Mouse (Mus musculus): ENCODE measurements around the gene Wnk2. TPM values are rescaled to one million over a fixed set of nuclear protein-coding genes. Genes with fewer than 3 reads are reported as not detected.
A peak's percentile ranks its signal among the peaks of the same experiment; 100 is the strongest.

The Wnk2 gene
- polyA plus RNA-seq, 1 experiment from 2014 or later = 19.0 TPM

DNA sequence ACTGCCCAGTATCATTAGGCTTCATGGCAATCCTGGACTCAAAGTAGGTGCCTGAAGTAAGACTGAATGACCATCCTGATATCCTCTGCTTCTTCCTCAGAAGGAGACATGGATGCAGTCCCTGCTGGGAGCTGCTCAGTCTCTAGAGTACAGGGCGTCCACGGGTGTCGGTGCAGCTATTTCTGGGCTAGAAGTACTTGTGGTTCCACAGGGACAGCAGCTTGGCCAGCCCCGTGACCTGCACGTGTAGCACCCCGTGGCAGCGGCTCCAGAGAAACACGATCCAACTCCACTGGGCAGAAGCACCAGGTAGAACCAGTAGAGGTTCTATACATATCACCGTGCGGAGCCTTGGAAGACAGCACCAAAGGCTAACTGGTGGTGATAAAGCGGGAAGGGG, 13.3 kb downstream of the Wnk2 start:
- H3K4me2 ChIP-seq = no peak overlapping the region
- no peak overlapping the region for H3K4me3 ChIP-seq (replicated peaks)
- peaks cover 47% of the 10 kb centered on the region for H3K4me1 ChIP-seq
- no peak overlapping the region for H3K9ac ChIP-seq (replicated peaks)
- H3K9me3 ChIP-seq (replicated peaks) = no peaks in the 10 kb centered on the region
- H3K27me3 ChIP-seq (replicated peaks) = no peaks in the 10 kb centered on the region
- WGBS = 95% methylated on average over 11 of the region's 11 CpGs
- H3K36me3 ChIP-seq = peaks cover 12% of the 10 kb centered on the region
- no peak overlapping the region for H3K27ac ChIP-seq (replicated peaks)
- ATAC-seq (ENCODE audit: low FRiP score) = no peak

GRCm38 (mm10) chr13:49133125-49133524, 14.7 kb downstream of the Wnk2 start:
- Histone ChIP-seq H3K4me1 (peaks cover 60% of the 10 kb centered on the region), H3K27me3 (replicated peaks) (no peaks in the 10 kb centered on the region), H3K4me3 (replicated peaks) (no peak overlapping the region), H3K36me3 (peaks cover 7% of the 10 kb centered on the region; the same call in 1 of the 2 replicates), H3K9ac (replicated peaks) (no peak overlapping the region), H3K9me3 (replicated peaks) (no peaks in the 10 kb centered on the region), H3K4me2 (no peak overlapping the region), H3K27ac (replicated peaks) (no peak overlapping the region)
- WGBS = 68% methylated on average over 4 of the region's 4 CpGs
- ATAC-seq (ENCODE audit: low FRiP score) = no peak

DNA sequence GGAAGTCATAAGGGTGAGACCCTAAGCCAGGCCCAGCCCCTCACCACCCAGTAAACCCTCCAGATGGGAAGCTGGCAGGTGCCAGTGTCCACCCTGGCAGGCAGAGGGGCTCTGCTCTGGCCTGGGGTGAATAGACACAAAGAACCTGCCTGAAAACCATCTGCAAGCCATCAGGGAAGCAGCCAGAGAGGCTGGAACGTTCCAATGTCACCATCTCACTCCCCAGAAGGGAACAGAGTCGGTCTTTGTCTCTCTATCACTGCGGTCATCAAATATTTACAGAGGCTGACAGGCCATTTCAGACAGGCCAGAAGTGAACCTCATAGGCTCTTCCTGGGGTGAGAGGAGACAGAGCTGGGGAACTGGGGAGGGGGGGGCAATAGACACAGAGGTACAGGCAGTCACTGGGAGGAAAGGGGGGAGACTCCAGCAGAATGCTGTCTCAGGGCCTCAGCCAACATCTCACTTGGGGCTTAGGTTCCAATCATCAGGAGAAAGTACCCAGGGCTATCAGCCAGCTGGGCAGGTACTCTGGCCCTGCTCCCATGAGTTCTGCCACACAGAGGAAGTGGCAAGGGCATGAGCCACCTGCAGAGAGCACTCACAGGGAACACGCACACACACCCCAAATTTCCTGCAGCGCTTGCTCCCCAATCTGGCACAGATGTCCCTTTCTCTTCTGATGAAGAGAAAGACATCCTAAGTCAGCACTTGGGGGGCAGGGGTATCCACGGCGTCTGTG, 15.7 kb downstream of the Wnk2 start:
- Histone ChIP-seq H3K9me3 (replicated peaks) (no peaks in the 10 kb centered on the region), H3K27ac (replicated peaks) (peak overlapping the region; percentile 42), H3K27me3 (replicated peaks) (no peaks in the 10 kb centered on the region), H3K4me3 (replicated peaks) (no peak overlapping the region), H3K4me2 (no peak overlapping the region), H3K9ac (replicated peaks) (no peak overlapping the region), H3K36me3 (peaks cover 7% of the 10 kb centered on the region; the same call in 1 of the 2 replicates), H3K4me1 (peaks cover 70% of the 10 kb centered on the region)
- no peak for ATAC-seq (ENCODE audit: low FRiP score)
- WGBS = 62% methylated on average over 7 of the region's 7 CpGs

- no peak overlapping the region for H3K9ac ChIP-seq (replicated peaks)
- WGBS = 54% methylated on average over 4 of the region's 4 CpGs
These were observed 16.4 kb downstream of the Wnk2 start for GRCm38 (mm10) chr13:49131342-49131855.

DNA sequence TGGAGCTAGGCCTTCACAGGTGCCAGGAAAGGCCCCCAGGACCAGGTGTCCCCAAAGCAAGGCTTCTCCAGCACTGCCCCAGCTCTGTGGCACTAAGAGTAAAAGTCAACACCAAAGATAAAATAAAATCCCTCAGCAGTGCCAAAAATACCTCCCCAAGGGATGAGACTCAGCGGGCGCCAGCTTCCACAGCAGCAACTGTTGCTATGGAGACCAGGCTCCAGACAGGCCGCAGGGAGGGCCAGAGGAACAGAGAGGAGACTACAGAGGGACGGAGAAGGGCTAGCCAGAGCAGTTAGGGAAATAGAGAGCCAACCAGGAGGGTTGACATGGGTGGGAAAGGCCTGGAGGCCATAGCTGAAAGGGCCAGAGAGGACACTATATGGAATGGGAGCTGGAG, 18.0 kb downstream of the Wnk2 start:
- H3K9ac ChIP-seq (replicated peaks) = no peak overlapping the region
- H3K4me3 ChIP-seq (replicated peaks) = no peak overlapping the region
- no peaks in the 10 kb centered on the region for H3K36me3 ChIP-seq
- H3K27ac ChIP-seq (replicated peaks) = peak overlapping the region; percentile 60; the same call in 1 of the 2 replicates
- WGBS = 11% methylated on average over 4 of the region's 4 CpGs
- H3K4me2 ChIP-seq = peak overlapping the region; percentile 15
- ATAC-seq (ENCODE audit: low FRiP score) = peak; percentile 24; the same call in 1 of the 2 replicates
- H3K4me1 ChIP-seq = peaks cover 80% of the 10 kb centered on the region
- no peaks in the 10 kb centered on the region for H3K27me3 ChIP-seq (replicated peaks)
- H3K9me3 ChIP-seq (replicated peaks) = no peaks in the 10 kb centered on the region

More at GRCm38 (mm10) chr13:49131342-49131855, 16.4 kb downstream of the Wnk2 start:
- H3K4me3 ChIP-seq (replicated peaks) = no peak overlapping the region
- no peak overlapping the region for H3K4me2 ChIP-seq
- no peak for ATAC-seq (ENCODE audit: low FRiP score)
- H3K27ac ChIP-seq (replicated peaks) = peak overlapping the region; percentile 42
- no peaks in the 10 kb centered on the region for H3K9me3 ChIP-seq (replicated peaks)
- H3K36me3 ChIP-seq = no peaks in the 10 kb centered on the region
- H3K27me3 ChIP-seq (replicated peaks) = no peaks in the 10 kb centered on the region
- peaks cover 77% of the 10 kb centered on the region for H3K4me1 ChIP-seq

- Histone ChIP-seq H3K9me3 (replicated peaks) (no peaks in the 10 kb centered on the region), H3K4me2 (no peak overlapping the region), H3K4me3 (replicated peaks) (no peak overlapping the region), H3K9ac (replicated peaks) (no peak overlapping the region), H3K36me3 (no peaks in the 10 kb centered on the region), H3K4me1 (peaks cover 77% of the 10 kb centered on the region), H3K27ac (replicated peaks) (0 out of 2 replicates have a peak overlapping the region, but pooled peaks have one; percentile 77), H3K27me3 (replicated peaks) (no peaks in the 10 kb centered on the region)
- no peak for ATAC-seq (ENCODE audit: low FRiP score)
- WGBS = 95% methylated on average over 1 of the region's 1 CpGs
These were observed 18.7 kb downstream of the Wnk2 start for GRCm38 (mm10) chr13:49129154-49129553.

- 26% methylated on average over 15 of the region's 15 CpGs for WGBS
These were observed 19.8 kb downstream of the Wnk2 start for GRCm38 (mm10) chr13:49127844-49128631.

GRCm38 (mm10) chr13:49122106-49122505, 25.7 kb downstream of the Wnk2 start:
- Histone ChIP-seq H3K9ac (replicated peaks) (no peak overlapping the region), H3K36me3 (no peaks in the 10 kb centered on the region), H3K4me3 (replicated peaks) (no peak overlapping the region), H3K27ac (replicated peaks) (no peak overlapping the region), H3K4me2 (no peak overlapping the region), H3K4me1 (peaks cover 35% of the 10 kb centered on the region), H3K27me3 (replicated peaks) (no peaks in the 10 kb centered on the region), H3K9me3 (replicated peaks) (no peaks in the 10 kb centered on the region)
- WGBS = 84% methylated on average over 4 of the region's 4 CpGs
- ATAC-seq (ENCODE audit: low FRiP score) = no peak

More at GRCm38 (mm10) chr13:49127844-49128631, 19.8 kb downstream of the Wnk2 start:
- no peaks in the 10 kb centered on the region for H3K36me3 ChIP-seq
- peak; percentile 26; the same call in 1 of the 2 replicates for ATAC-seq (ENCODE audit: low FRiP score)
- no peaks in the 10 kb centered on the region for H3K27me3 ChIP-seq (replicated peaks)
- peaks cover 69% of the 10 kb centered on the region for H3K4me1 ChIP-seq
- H3K4me3 ChIP-seq (replicated peaks) = 0 out of 2 replicates have a peak overlapping the region, but pooled peaks have one; percentile 5
- H3K9me3 ChIP-seq (replicated peaks) = no peaks in the 10 kb centered on the region
- H3K4me2 ChIP-seq = peak overlapping the region; percentile 37
- peak overlapping the region; percentile 77 for H3K27ac ChIP-seq (replicated peaks)
- peak overlapping the region; percentile 14; the same call in 1 of the 2 replicates for H3K9ac ChIP-seq (replicated peaks)

- no peak for ATAC-seq (ENCODE audit: low FRiP score)
- peaks cover 32% of the 10 kb centered on the region for H3K4me1 ChIP-seq
- H3K27ac ChIP-seq (replicated peaks) = no peak overlapping the region
- no peak overlapping the region for H3K4me3 ChIP-seq (replicated peaks)
- WGBS = 90% methylated on average over 8 of the region's 8 CpGs
- no peak overlapping the region for H3K4me2 ChIP-seq
- no peak overlapping the region for H3K9ac ChIP-seq (replicated peaks)
- no peaks in the 10 kb centered on the region for H3K36me3 ChIP-seq
- no peaks in the 10 kb centered on the region for H3K9me3 ChIP-seq (replicated peaks)
- no peaks in the 10 kb centered on the region for H3K27me3 ChIP-seq (replicated peaks)
These were observed 30.3 kb downstream of the Wnk2 start for GRCm38 (mm10) chr13:49117563-49117962.

DNA sequence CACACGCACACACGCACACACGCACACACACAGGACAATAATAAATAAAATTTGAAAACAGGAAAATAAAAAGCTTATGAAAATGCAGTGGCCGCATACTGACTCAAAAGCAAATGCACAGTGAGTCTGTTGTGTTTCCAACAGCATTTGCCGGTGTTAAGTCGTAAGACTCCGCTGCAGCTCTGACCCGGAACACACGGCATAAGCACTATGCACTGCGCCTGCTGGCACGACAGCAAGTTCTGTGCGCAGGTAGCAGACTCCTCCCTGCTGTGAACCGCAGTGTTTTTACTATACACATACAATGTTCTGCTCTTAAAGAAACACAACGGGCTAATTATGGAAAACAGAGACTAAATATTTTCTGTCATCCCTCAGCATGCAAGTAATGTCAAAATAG, 32.9 kb downstream of the Wnk2 start:
- 64% methylated on average over 14 of the region's 14 CpGs for WGBS

DNA sequence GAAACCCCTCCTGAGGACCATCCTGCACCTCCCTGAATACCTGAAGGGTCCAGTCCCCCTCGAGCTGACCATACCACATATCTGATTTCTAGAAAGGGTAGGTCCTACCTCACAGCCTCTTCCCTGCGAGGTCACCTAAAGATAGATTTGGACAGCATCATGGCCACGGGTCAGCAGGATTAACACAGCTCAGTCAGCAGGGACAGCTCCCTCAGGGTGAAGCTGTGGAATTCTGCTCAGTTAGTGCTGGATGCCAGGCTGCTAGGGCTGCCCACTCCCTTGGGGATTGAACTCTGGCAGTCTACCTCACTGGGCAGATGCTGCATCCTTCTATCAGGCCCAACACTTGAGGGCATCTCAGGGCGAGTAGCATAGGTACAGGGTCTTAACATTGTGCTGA, 33.7 kb downstream of the Wnk2 start:
- H3K9ac ChIP-seq (replicated peaks) = no peak overlapping the region
- no peak overlapping the region for H3K27ac ChIP-seq (replicated peaks)
- ATAC-seq (ENCODE audit: low FRiP score) = no peak
- H3K4me3 ChIP-seq (replicated peaks) = no peak overlapping the region
- no peaks in the 10 kb centered on the region for H3K27me3 ChIP-seq (replicated peaks)
- no peak overlapping the region for H3K4me2 ChIP-seq
- peaks cover 10% of the 10 kb centered on the region; the same call in 1 of the 2 replicates for H3K4me1 ChIP-seq
- no peaks in the 10 kb centered on the region for H3K36me3 ChIP-seq
- H3K9me3 ChIP-seq (replicated peaks) = no peaks in the 10 kb centered on the region
- WGBS = 88% methylated on average over 4 of the region's 4 CpGs

More for the DNA sequence above, 32.9 kb downstream of the Wnk2 start:
- Histone ChIP-seq H3K4me3 (replicated peaks) (no peak overlapping the region), H3K27me3 (replicated peaks) (no peaks in the 10 kb centered on the region), H3K27ac (replicated peaks) (no peak overlapping the region), H3K4me1 (peaks cover 14% of the 10 kb centered on the region), H3K9me3 (replicated peaks) (no peaks in the 10 kb centered on the region), H3K36me3 (no peaks in the 10 kb centered on the region), H3K9ac (replicated peaks) (no peak overlapping the region), H3K4me2 (no peak overlapping the region)
- ATAC-seq (ENCODE audit: low FRiP score) = no peak
